Mouse (Mus musculus): ENCODE measurements at regions not wholly inside any gene's neighbourhood (a gene's known extent, or its start where the extent isn't known, plus 50 kb on each side); places are given as distances from the start of the nearest gene placed in this dataset.

DNA sequence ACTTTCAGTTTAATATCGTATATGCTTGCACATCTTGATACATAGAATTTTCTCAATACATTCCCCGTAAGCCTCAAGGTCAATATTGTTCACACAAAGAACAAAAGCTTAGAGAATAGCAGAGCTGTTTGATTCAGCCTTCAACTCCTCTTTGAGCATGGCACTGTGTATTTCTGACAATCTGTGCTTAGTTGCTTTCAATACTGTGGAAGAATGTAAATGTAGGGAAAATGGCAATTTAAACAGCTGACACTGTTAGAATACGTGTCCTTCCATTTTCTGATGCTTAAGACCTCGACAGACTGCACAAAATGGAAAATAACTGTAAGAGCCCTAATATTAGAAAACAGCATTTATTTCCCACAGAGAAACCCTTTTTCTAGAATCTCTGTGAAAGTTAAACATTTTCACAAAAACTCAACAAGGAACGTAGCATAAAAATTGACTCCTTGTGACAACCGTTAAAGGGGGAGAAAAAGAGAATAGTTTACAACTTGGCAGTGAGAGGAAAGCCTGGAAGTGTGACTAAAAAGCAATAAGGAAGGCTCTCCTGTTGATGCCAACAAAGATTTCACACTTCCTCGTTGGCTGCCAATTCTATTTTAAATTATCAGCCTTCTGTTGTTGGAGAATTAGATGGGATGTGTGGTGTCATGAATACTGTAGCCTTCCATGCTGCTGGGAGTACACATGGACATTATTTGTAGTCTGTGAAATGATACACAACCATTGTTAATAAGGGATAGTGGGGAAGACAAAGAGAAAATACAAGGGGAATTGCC is 297.9 kb downstream of the AI429214 start:
- no peaks in the 10 kb centered on the region for H3K27me3 ChIP-seq
- no peaks in the 10 kb centered on the region for H3K4me1 ChIP-seq
- no peak overlapping the region for H3K27ac ChIP-seq
- H3K9ac ChIP-seq, result no peak overlapping the region
- H3K9me3 ChIP-seq, result no peaks in the 10 kb centered on the region
- H3K4me3 ChIP-seq, result no peak overlapping the region
- 68% methylated on average over 7 of the region's 7 CpGs for WGBS
- ATAC-seq (ENCODE audit: insufficient number of reproducible peaks, low FRiP score, low TSS enrichment, low read depth), result no peak
- H3K4me2 ChIP-seq, result no peak overlapping the region
- H3K36me3 ChIP-seq, result no peaks in the 10 kb centered on the region

Measured in limb, embryonic 15.5 days (tissue).